ENCODE assay signal across 10 mouse cellular contexts in the genomic region with DNA sequence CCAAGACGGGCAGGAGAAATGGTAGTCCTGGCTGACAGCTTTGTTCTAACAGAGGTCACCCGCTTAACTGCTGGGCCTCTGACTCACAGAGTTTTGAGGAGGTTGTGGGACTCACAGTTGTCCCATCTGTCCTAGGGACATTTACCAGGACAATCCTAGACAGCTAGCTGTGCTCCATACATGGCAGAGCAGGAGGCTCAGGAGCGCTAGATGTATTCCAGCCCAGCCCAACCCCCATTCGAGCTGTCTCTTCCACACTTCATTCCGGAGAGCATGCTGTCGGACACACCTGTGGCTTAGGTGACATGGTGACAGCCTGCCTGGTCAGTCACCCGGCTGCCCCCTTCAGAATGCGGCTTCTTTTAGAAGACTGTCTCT. TPM values are rescaled to one million over a fixed set of nuclear protein-coding genes. Genes with fewer than 3 reads are reported as not detected.
DNase-seq lines count a peak whose midpoint lies in the region; ATAC-seq and TF ChIP-seq lines count a peak whose summit lies in the region.
"Had no signal": no experiment of that assay in that cellular context is flagged by ENCODE, and none has a peak within 500 bp of the region (broad histone marks: within the 10 kb centered on the region; RNA-seq: fewer than 3 reads in every experiment).

No protein-coding gene starts in this region.

- 11% methylated on average over 8 of the region's 8 CpGs for WGBS in cerebellum, adult 2 months
- WGBS in kidney, adult 2 months: 45% methylated on average over 8 of the region's 8 CpGs
- 54% methylated on average over 8 of the region's 8 CpGs for WGBS in liver, embryonic 11.5 days

- no peak for ATAC-seq in liver, embryonic 11.5 days (replicated peaks; ENCODE audit: low FRiP score)

- peak overlapping the region; percentile 88 for H3K27ac ChIP-seq in cerebellum, adult 2 months (ENCODE audit: insufficient read depth, low read length)
- peak overlapping the region; percentile 52; the same call in 1 of the 2 replicates for H3K27ac ChIP-seq in kidney, adult 2 months (ENCODE audit: insufficient read depth, low read depth, low read length)
- H3K27ac ChIP-seq in liver, embryonic 11.5 days (ENCODE audit: low read depth, low read length): peak overlapping the region; percentile 76

- H3K4me1 ChIP-seq in cerebellum, adult 2 months (ENCODE audit: control insufficient read depth, insufficient read depth, low read length): peaks cover 93% of the 10 kb centered on the region
- peaks cover 65% of the 10 kb centered on the region for H3K4me1 ChIP-seq in kidney, adult 2 months (ENCODE audit: control insufficient read depth, insufficient read depth, low read length)
- H3K4me1 ChIP-seq in liver, embryonic 11.5 days (replicated peaks; ENCODE audit: control insufficient read depth, insufficient read depth, low read length): peaks cover 69% of the 10 kb centered on the region

- no peaks in the 10 kb centered on the region for H3K9me3 ChIP-seq in liver, embryonic 11.5 days (ENCODE audit: control insufficient read depth, low read length)

- no peak for TF ChIP-seq CTCF in cerebellum, adult 2 months (IDR thresholded peaks at IDR 0.05; ENCODE audit: borderline replicate concordance, insufficient read depth, low read depth, low read length)
- no peak for TF ChIP-seq CTCF in kidney, adult 2 months (conservative IDR thresholded peaks at IDR 0.05; ENCODE audit: insufficient read depth, insufficient read length, low read depth, low read length)

- TF ChIP-seq POLR2A in cerebellum, adult 2 months (IDR thresholded peaks at IDR 0.05; ENCODE audit: borderline replicate concordance, insufficient read depth, low read length): no peak
- no peak for TF ChIP-seq POLR2A in kidney, adult 2 months (IDR thresholded peaks at IDR 0.05; ENCODE audit: low read depth, low read length)

- no peaks in the 10 kb centered on the region for H3K27me3 ChIP-seq in cerebellum, adult 2 months (ENCODE audit: control insufficient read depth, insufficient read depth, low read length)
- H3K27me3 ChIP-seq in kidney, adult 2 months (replicated peaks; ENCODE audit: control insufficient read depth, insufficient read depth, low read length): no peaks in the 10 kb centered on the region
- no peaks in the 10 kb centered on the region for H3K27me3 ChIP-seq in liver, embryonic 11.5 days (replicated peaks; ENCODE audit: control insufficient read depth, insufficient read depth, low read length)

- H3K4me2 ChIP-seq in liver, embryonic 11.5 days: peak overlapping the region; percentile 39

- DNase-seq in cerebellum, adult 2 months: peak; percentile 53 to 55
- DNase-seq in cerebellum, adult 8-10 months: no peak
- DNase-seq in kidney, adult 2 months: no peak
- no peak for DNase-seq in kidney, postnatal 14 days
- DNase-seq in brain, adult 2 months (ENCODE audit: low read depth, low spot score): peak; percentile 66
- DNase-seq in liver, embryonic 11.5 days (ENCODE audit: low spot score): no peak
- no peak for DNase-seq in T-cell, adult 2 months (ENCODE audit: low spot score)
- no peak for DNase-seq in urinary bladder, adult 18-20 months (ENCODE audit: low spot score in 2 of 2)
- DNase-seq: cerebellum, adult 11 months; gastrocnemius, postnatal 25 days had no signal

- H3K4me3 ChIP-seq in cerebellum, adult 2 months (replicated peaks; ENCODE audit: insufficient read depth, low read depth, low read length): peak overlapping the region; percentile 16
- no peak overlapping the region for H3K4me3 ChIP-seq in kidney, adult 2 months (ENCODE audit: insufficient read depth, low read depth, low read length)
- H3K4me3 ChIP-seq in liver, embryonic 11.5 days (ENCODE audit: low read depth, low read length): no peak overlapping the region

- H3K36me3 ChIP-seq in kidney, adult 2 months (ENCODE audit: control insufficient read depth, insufficient read depth, low read length): no peaks in the 10 kb centered on the region
- no peaks in the 10 kb centered on the region; the same call in 1 of the 2 replicates for H3K36me3 ChIP-seq in liver, embryonic 11.5 days (ENCODE audit: control insufficient read depth, insufficient read depth, low read length)

- peak overlapping the region; percentile 41; the same call in 1 of the 2 replicates for H3K9ac ChIP-seq in liver, embryonic 11.5 days (ENCODE audit: low read depth, low read length)

RNA-seq across cellular contexts. Expression of a gene that starts 22.9 kb away (rescaled TPM):
- polyA plus RNA-seq in cerebellum, adult 2 months (2012; rRNA removed): 194 and 240 TPM in 2 replicates
- 101 and 122 TPM in 2 replicates for polyA plus RNA-seq in kidney, adult 2 months (2012; rRNA removed)
- polyA plus RNA-seq in liver, embryonic 11.5 days (2014; fragmentation: Nextera tagmentation; extraction: Ambion mirVana): 12.4 and 14.0 TPM in 2 replicates

RNA-seq across cellular contexts. Expression of a gene that starts 29.9 kb away (rescaled TPM):
- polyA plus RNA-seq in cerebellum, adult 2 months (2012; rRNA removed): 478 and 485 TPM in 2 replicates
- 1,267 and 1,337 TPM in 2 replicates for polyA plus RNA-seq in kidney, adult 2 months (2012; rRNA removed)
- 2,436 and 2,466 TPM in 2 replicates for polyA plus RNA-seq in liver, embryonic 11.5 days (2014; fragmentation: Nextera tagmentation; extraction: Ambion mirVana)

RNA-seq across cellular contexts. Expression of a gene that starts 35.7 kb away (rescaled TPM):
- polyA plus RNA-seq in cerebellum, adult 2 months (2012; rRNA removed): 39.3 and 40.9 TPM in 2 replicates
- polyA plus RNA-seq in kidney, adult 2 months (2012; rRNA removed): 42.2 and 45.4 TPM in 2 replicates
- polyA plus RNA-seq in liver, embryonic 11.5 days (2014; fragmentation: Nextera tagmentation; extraction: Ambion mirVana): 51.0 and 55.6 TPM in 2 replicates

RNA-seq across cellular contexts. Expression of a gene that starts 44.8 kb away (rescaled TPM):
- 114 and 122 TPM in 2 replicates for polyA plus RNA-seq in cerebellum, adult 2 months (2012; rRNA removed)
- 34.0 and 49.3 TPM in 2 replicates for polyA plus RNA-seq in kidney, adult 2 months (2012; rRNA removed)
- polyA plus RNA-seq in liver, embryonic 11.5 days (2014; fragmentation: Nextera tagmentation; extraction: Ambion mirVana): 14.8 and 15.2 TPM in 2 replicates

Comparison
In these comparisons a context has a peak if more than half of its experiments do, and no peak if none do; other contexts are left out.
1. DNase-seq: peak in cerebellum, adult 2 months (2 of 2) and brain, adult 2 months (single experiment); none in cerebellum, adult 8-10 months (single experiment), kidney, adult 2 months (single experiment), kidney, postnatal 14 days (single experiment), liver, embryonic 11.5 days (single experiment), T-cell, adult 2 months (single experiment) and urinary bladder, adult 18-20 months (0 of 2).
2. Peak in every context shown above with its lines, with median percentiles within 50 percentile points of each other: H3K27ac ChIP-seq.